Mouse (Mus musculus) stomach, postnatal 0 days (tissue): ENCODE results near the gene 1700020A23Rik.

Experiments used
- CTCF ChIP-seq: IDR thresholded peaks from 2 replicates; pipeline ENCODE4 v1.5.1; 2016; ENCODE audit warnings: antibody characterized with exemption, low read depth, mild to moderate bottlenecking, moderate library complexity
- EP300 ChIP-seq: optimal IDR thresholded peaks from 2 replicates; pipeline ENCODE3; 2016; ENCODE audit warnings: antibody characterized with exemption

- TF ChIP-seq EP300 (no peak), CTCF (peak; percentile 48)
Observed at GRCm38 (mm10) chr2:130414094-130414856, 9.2 kb downstream of the 1700020A23Rik start.
